Mouse (Mus musculus) ES-Bruce4 (cell line): ENCODE data around the gene Snap29.

Experiments used
- CTCF ChIP-seq: IDR thresholded peaks from one replicate; pipeline ENCODE4 v1.8.1; 2011; ENCODE audit warnings: low read depth, low read length
- POLR2A ChIP-seq: IDR thresholded peaks from one replicate; pipeline ENCODE4 v1.8.1; 2011; ENCODE audit warnings: low read length; ENCODE audit not compliant: insufficient read depth

DNA sequence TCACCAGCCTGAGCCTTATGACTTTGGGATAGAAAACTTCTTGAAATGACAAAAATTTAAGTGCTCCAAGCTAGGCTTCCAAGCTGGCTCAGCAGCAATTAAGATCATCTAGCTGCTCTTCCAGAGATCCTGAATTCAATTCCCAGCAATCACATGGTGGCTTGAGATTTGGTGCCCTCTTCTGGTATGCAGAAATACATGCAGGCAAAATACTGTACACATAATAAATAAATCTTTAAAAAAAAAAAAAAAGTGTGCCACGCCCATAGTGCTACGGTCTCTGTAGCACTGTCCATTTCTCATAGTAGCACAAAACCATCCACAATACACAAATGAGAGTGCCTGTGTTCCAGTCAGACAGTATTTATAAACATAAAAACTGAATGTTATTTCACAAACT is 26.8 kb downstream of the Snap29 start:
- TF ChIP-seq CTCF (no peak), POLR2A (no peak)
